Mouse (Mus musculus) heart, embryonic 14.5 days (tissue): ENCODE results near the gene Tnfrsf21. TPM values are rescaled to one million over a fixed set of nuclear protein-coding genes. Genes with fewer than 3 reads are reported as not detected.

Source experiments
- ATAC-seq: fragments of 200-750 bp; cut with Nextera tagmentation; 2 replicates; pipeline ENCODE4 v1.8.0; 2017; ENCODE audit warnings: low read depth, moderate TSS enrichment; ENCODE audit not compliant: insufficient number of reproducible peaks, insufficient read depth, low FRiP score
- H3K27ac ChIP-seq, 2 experiments: fragments of 200-500 bp in 1 of 2; fragments of 300-500 bp in 1 of 2; sonication (generic) in 1 of 2; replicated peaks in 1 of 2; 2 replicates each; pipeline ENCODE4 v1.5.1; 2012 to 2014; ENCODE audit warnings: low read depth in 2 of 2, low read length in 2 of 2, control low read depth in 1 of 2, mild to moderate bottlenecking in 1 of 2, mixed read lengths in 1 of 2; ENCODE audit not compliant: control insufficient read depth in 1 of 2, insufficient read depth in 1 of 2
- H3K27me3 ChIP-seq: fragments of 300-500 bp; sonication (generic); 2 replicates; pipeline ENCODE4 v1.6.1; 2014; ENCODE audit warnings: mild to moderate bottlenecking, low read length, control low read depth; ENCODE audit not compliant: control insufficient read depth, insufficient read depth
- H3K36me3 ChIP-seq: fragments of 300-500 bp; sonication (generic); 2 replicates; pipeline ENCODE4 v1.6.1; 2014; ENCODE audit warnings: mild to moderate bottlenecking, control low read depth, low read length, mixed read lengths; ENCODE audit not compliant: control insufficient read depth, insufficient read depth
- H3K4me1 ChIP-seq, 2 experiments: fragments of 200-500 bp in 1 of 2; fragments of 300-500 bp in 1 of 2; sonication (generic) in 1 of 2; 2 replicates each; pipeline ENCODE4 v1.6.1; 2012 to 2014; ENCODE audit warnings: low read length in 2 of 2, control low read depth in 1 of 2, mixed read lengths in 1 of 2; ENCODE audit not compliant: control insufficient read depth in 2 of 2, insufficient read depth in 2 of 2
- H3K4me2 ChIP-seq: fragments of 300-500 bp; sonication (generic); 2 replicates; pipeline ENCODE4 v1.6.1; 2014; ENCODE audit warnings: mild to moderate bottlenecking, low read length
- H3K4me3 ChIP-seq, 2 experiments: fragments of 200-500 bp in 1 of 2; fragments of 300-500 bp in 1 of 2; sonication (generic) in 1 of 2; 2 replicates each; pipeline ENCODE4 v1.5.1; 2012 to 2014; ENCODE audit warnings: low read length in 2 of 2, mild to moderate bottlenecking in 2 of 2, control low read depth in 1 of 2, low read depth in 1 of 2, moderate library complexity in 1 of 2; ENCODE audit not compliant: control insufficient read depth in 1 of 2, insufficient read depth in 1 of 2
- H3K9ac ChIP-seq: fragments of 300-500 bp; sonication (generic); 2 replicates; pipeline ENCODE4 v1.6.1; 2014; ENCODE audit warnings: mild to moderate bottlenecking, low read length
- H3K9me3 ChIP-seq: fragments of 300-500 bp; sonication (generic); 2 replicates; pipeline ENCODE4 v1.6.1; 2016; ENCODE audit warnings: low read length, control low read depth; ENCODE audit not compliant: control insufficient read depth
- WGBS: fragments of 180-500 bp; shearing (Covaris S2); extraction: QIAGEN DNeasy Blood & Tissue Kit; methylation state at CpG from one replicate; pipeline ENCODE4 v1.1.7; 2014; 5-methylcytosine and 5-hydroxymethylcytosine counted together
- polyA plus RNA-seq: library from polyadenylated mRNA; unstranded; fragments of >200 nt; fragmentation: Nextera tagmentation; extraction: Ambion mirVana; gene quantifications from 2 replicates; pipeline ENCODE4 v1.2.1, GENCODE M21; 2014

Tnfrsf21 gene
- polyA plus RNA-seq, 1 experiment from 2014 or later: 9.6 TPM

- Histone ChIP-seq H3K4me2 (no peak overlapping the region), H3K36me3 (no peaks in the 10 kb centered on the region), H3K9me3 (no peaks in the 10 kb centered on the region), H3K4me1 (no peaks in the 10 kb centered on the region), H3K27me3 (no peaks in the 10 kb centered on the region), H3K9ac (no peak overlapping the region), H3K4me3 (no peak overlapping the region), H3K27ac (no peak overlapping the region)
- ATAC-seq: no peak
Measured at GRCm38 (mm10) chr17:43130870-43131264, 114.5 kb downstream of the Tnfrsf21 start.

DNA sequence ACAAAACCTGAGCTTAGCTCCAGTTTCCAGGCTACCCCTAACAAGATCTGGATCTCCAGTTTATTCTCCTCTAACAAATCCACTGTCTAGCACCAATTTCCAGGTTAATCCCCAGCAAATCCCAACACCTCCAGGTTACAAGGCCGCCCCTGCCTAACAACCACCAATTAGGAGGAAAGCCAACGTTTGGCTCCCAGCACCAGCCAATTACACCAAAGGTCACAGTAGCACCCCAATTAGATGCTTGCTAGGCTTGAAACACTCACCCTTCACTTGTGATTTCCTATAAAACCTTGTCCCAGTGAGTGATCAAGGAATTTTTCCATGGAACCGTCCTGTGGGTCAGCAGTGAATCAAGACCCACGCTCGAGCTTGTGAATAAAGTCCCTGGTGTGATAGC, 116.1 kb downstream of the Tnfrsf21 start:
- H3K27me3 ChIP-seq: no peaks in the 10 kb centered on the region
- no peak for ATAC-seq
- WGBS: 79% methylated on average over 5 of the region's 5 CpGs
- no peak overlapping the region for H3K4me2 ChIP-seq
- no peak overlapping the region for H3K4me3 ChIP-seq
- no peaks in the 10 kb centered on the region for H3K4me1 ChIP-seq
- no peaks in the 10 kb centered on the region for H3K36me3 ChIP-seq
- no peak overlapping the region for H3K27ac ChIP-seq
- H3K9ac ChIP-seq: no peak overlapping the region
- no peaks in the 10 kb centered on the region for H3K9me3 ChIP-seq

GRCm38 (mm10) chr17:43133106-43133505, 116.8 kb downstream of the Tnfrsf21 start:
- H3K4me2 ChIP-seq: no peak overlapping the region
- 79% methylated on average over 4 of the region's 4 CpGs for WGBS
- no peak for ATAC-seq
- H3K27me3 ChIP-seq: no peaks in the 10 kb centered on the region
- H3K4me3 ChIP-seq: no peak overlapping the region
- H3K9ac ChIP-seq: no peak overlapping the region
- no peaks in the 10 kb centered on the region for H3K36me3 ChIP-seq
- H3K4me1 ChIP-seq: no peaks in the 10 kb centered on the region
- H3K9me3 ChIP-seq: no peaks in the 10 kb centered on the region
- no peak overlapping the region for H3K27ac ChIP-seq

GRCm38 (mm10) chr17:43134991-43135390, 118.6 kb downstream of the Tnfrsf21 start:
- no peak for ATAC-seq
- 70% methylated on average over 4 of the region's 4 CpGs for WGBS
- H3K4me2 ChIP-seq: no peak overlapping the region
- no peak overlapping the region for H3K4me3 ChIP-seq
- H3K27ac ChIP-seq: no peak overlapping the region
- no peaks in the 10 kb centered on the region for H3K4me1 ChIP-seq
- H3K9me3 ChIP-seq: no peaks in the 10 kb centered on the region
- H3K9ac ChIP-seq: no peak overlapping the region
- no peaks in the 10 kb centered on the region for H3K27me3 ChIP-seq
- H3K36me3 ChIP-seq: no peaks in the 10 kb centered on the region

- Histone ChIP-seq H3K9ac (no peak overlapping the region), H3K4me1 (no peaks in the 10 kb centered on the region)
Measured at GRCm38 (mm10) chr17:43135398-43136265, 119.3 kb downstream of the Tnfrsf21 start.

GRCm38 (mm10) chr17:43136720-43137119, 120.4 kb downstream of the Tnfrsf21 start:
- WGBS: 58% methylated on average over 4 of the region's 4 CpGs
- no peak for ATAC-seq
- no peaks in the 10 kb centered on the region for H3K27me3 ChIP-seq

More at GRCm38 (mm10) chr17:43135398-43136265, 119.3 kb downstream of the Tnfrsf21 start:
- Histone ChIP-seq H3K4me3 (no peak overlapping the region), H3K9me3 (no peaks in the 10 kb centered on the region), H3K27ac (no peak overlapping the region), H3K36me3 (no peaks in the 10 kb centered on the region), H3K27me3 (no peaks in the 10 kb centered on the region), H3K4me2 (no peak overlapping the region)
- WGBS: 70% methylated on average over 7 of the region's 7 CpGs
- no peak for ATAC-seq

DNA sequence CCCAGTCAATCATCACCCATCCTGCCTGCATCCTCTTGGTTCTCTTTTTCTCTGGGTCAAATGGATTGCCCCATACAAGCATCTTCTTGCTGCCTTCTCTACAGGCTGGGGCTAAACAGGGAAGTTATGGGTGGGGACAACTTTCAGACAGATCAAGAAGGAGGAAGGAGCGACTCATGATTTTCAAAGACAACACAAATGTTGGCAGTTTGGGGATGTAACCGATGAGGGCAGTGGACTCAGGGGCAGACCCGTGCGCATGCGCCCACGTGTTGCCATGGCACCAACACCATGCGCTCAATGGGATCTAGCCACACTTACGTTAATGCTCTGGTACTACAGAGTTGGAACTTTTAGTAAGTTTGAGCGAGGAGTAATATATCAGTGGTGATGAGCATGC, 121.5 kb downstream of the Tnfrsf21 start:
- Histone ChIP-seq H3K36me3 (no peaks in the 10 kb centered on the region), H3K27me3 (no peaks in the 10 kb centered on the region), H3K27ac (no peak overlapping the region), H3K9ac (no peak overlapping the region), H3K4me2 (no peak overlapping the region), H3K4me3 (no peak overlapping the region), H3K9me3 (no peaks in the 10 kb centered on the region), H3K4me1 (no peaks in the 10 kb centered on the region)
- WGBS: 89% methylated on average over 9 of the region's 9 CpGs
- ATAC-seq: no peak

More at GRCm38 (mm10) chr17:43136720-43137119, 120.4 kb downstream of the Tnfrsf21 start:
- H3K9ac ChIP-seq: no peak overlapping the region
- H3K36me3 ChIP-seq: no peaks in the 10 kb centered on the region
- no peak overlapping the region for H3K4me3 ChIP-seq
- H3K4me2 ChIP-seq: no peak overlapping the region
- H3K27ac ChIP-seq: no peak overlapping the region
- H3K9me3 ChIP-seq: no peaks in the 10 kb centered on the region
- no peaks in the 10 kb centered on the region for H3K4me1 ChIP-seq

- H3K9me3 ChIP-seq: no peaks in the 10 kb centered on the region
- H3K4me1 ChIP-seq: no peaks in the 10 kb centered on the region
- H3K4me2 ChIP-seq: no peak overlapping the region
- H3K27me3 ChIP-seq: no peaks in the 10 kb centered on the region
- no peak for ATAC-seq
- no peak overlapping the region for H3K4me3 ChIP-seq
- H3K9ac ChIP-seq: no peak overlapping the region
- WGBS: 75% methylated on average over 7 of the region's 7 CpGs
- H3K27ac ChIP-seq: no peak overlapping the region
- no peaks in the 10 kb centered on the region for H3K36me3 ChIP-seq
Measured at GRCm38 (mm10) chr17:43138356-43138755, 122.0 kb downstream of the Tnfrsf21 start.
